Mouse (Mus musculus) ovary, postnatal 36 days (tissue): ENCODE data around the gene Plekha7.

Experiments
- DNase-seq: peaks from one replicate; pipeline ENCODE4 v3.0.0; 2022; ENCODE audit warnings: low spot score, mixed read lengths

Plekha7 gene

DNA sequence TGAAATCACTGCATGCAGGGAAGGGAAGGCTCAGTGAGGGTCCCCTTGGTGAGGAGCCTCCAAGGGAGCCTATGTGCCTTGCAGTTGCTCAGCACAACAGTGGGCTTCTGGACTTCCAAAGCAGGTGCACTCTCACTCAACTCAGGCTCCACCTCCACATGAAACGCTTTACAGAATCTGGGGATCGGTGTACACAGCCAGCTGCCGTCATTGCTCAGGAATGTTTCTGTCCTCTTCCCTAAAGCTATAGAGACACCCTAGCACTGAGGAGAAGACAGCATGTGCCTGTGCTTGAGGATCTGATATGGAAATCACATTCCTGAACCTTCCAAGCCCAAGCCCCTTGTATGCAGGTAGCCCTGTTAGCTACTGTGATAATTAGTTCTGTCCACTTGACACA, 120.7 kb downstream of the Plekha7 start:
- DNase-seq, result no peak

DNA sequence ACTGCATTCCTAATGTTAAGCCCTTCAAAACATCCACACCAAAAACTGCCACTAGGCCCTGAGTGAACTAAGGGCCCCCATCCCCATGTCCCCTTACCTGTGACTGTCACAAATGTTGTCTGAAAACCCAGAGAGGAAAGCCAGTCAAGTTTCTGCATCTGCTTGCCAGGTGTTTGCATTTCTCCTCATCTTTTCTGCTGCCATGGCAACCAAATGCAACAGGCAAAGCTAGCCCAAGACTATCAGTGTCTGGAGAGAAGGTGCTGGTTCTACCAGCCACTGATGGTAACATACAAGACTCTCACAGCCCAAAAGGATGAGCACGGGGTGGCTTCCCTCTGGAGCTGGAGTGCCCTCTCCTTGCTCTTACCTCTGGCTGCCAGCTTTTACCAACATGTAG, 121.3 kb downstream of the Plekha7 start:
- DNase-seq, result no peak

DNA sequence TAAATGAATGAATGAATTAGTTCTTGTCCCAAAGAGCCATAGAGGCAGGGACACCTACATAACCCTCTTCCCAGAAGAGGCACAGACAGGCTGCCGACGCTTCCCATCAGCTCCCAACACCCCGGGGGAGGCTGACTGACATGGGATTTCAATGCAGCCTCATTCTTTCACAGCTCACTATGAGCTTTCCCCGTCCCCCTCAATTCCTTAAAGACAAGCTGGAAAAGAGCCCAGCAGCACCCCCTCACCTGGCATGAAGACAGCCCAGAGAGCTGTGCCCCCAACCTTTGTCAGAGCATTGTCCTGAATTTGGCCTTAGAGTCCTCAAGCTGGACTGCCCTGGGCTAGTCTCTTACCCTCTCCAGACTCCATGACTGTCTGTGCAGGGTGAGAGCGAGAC, 122.0 kb downstream of the Plekha7 start:
- no peak for DNase-seq

DNA sequence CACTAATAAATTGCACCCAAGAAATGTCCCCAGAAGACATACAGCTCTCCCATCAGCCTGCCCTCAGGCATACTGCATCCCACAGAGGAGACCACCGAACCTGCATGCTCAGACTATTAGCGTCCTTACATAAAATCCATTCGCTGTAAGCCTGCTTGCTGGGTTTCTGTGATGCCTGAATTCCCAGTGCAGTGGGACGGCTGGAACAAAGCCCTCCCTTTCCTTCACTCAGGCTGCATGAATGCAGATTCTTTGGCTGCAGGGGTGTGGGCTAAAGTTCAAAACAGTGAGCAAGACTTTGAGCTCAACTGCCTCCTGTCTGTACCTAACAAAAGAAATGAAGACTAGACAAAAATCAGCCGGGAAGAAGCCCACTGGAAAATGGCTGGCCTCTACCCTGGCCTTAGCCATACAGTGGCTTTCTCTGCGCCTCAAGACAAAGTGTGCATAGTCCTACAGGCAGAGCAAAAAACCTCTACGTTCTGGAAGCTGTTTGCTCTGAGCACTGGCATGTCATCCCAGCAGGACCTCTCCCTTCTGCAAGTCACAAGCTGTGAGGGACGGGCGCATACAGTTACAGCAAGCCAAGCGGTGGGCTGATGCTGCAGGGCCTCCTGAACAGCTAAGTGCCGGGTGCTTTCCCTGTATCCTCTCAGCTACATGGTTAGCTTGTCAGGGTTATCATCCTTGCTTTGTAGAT, 123.7 kb downstream of the Plekha7 start:
- DNase-seq, result no peak

DNA sequence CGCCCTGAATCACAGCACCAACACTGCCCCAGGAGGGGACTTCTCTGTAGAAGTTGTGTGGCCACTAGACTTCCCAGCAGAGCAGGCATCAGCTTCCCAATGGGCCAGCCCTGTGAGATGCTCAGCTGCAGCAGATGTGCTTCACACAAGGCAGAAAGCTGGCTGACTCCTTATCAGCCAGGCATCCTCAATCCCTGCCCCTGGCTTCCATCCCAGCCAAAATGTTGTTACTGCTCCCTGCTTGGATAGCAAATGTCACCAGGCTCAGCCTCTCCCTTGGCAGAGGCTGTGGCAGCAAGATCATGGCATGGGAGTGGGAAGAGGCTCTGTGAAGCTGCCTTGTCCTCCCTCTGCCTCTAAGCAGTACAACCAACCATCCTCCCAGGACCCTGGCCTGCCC, 125.7 kb downstream of the Plekha7 start:
- no peak for DNase-seq

DNA sequence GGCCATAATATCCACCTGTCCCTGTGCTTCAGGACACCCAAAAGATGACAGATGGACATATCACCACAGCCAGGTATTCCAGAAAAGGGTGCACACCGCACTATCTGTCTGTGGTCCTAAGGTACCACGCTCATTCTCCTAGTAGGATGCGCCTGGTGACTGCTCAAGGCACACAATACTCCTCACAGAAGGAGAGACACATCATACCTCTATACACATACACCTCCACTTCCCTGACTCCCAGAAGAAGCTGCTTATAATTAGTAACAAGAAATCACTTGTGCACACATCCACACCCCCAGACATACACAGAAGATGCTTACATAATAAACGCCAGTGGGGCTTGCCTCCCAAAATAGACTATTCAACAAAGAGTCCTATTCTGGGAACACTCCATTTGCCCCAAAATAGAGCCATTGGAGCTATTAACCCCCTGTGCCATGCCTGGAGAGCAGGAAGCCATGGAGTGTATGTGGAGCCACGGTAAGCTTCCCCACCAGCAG, 126.7 kb downstream of the Plekha7 start:
- no peak for DNase-seq

DNA sequence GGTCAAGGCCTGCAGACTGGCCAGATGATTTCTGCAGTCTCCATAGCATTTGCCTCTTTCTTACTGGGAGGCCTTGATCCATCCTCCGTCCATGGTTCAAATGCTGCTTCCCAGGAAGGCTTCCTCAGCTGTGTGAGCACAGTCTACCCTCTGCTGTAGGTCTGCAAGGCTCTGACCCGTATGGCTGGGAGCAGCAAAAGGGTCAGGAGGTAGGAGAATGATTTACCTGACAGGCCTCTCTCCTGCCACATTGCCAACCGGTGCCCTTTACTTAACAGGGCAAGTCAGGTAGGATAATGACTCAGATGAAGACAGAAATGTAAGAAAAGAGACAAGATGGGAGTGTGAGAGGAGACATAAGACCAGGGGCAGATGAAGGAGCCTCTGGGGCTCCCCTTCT, 129.3 kb downstream of the Plekha7 start:
- DNase-seq, result no peak

DNA sequence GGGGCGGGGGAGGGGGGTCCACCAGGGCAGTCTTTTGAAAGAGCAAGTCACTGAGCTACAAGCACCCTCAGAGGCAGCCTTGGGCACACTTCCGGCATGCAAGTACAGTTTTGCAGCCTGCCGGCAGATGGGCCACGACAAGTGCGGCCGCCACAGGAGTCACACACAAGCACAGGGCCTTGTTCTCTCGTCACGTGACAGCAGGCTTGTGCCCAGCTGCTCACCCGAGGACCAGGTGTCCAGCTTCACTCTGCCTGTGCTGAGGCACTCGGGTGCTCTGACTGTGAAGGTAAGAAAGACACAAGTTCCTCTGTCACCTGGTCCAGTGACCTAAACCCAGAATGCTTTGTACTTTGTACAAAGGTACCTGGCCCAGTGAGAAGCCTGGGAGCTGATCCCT, 135.4 kb downstream of the Plekha7 start:
- DNase-seq, result no peak

DNA sequence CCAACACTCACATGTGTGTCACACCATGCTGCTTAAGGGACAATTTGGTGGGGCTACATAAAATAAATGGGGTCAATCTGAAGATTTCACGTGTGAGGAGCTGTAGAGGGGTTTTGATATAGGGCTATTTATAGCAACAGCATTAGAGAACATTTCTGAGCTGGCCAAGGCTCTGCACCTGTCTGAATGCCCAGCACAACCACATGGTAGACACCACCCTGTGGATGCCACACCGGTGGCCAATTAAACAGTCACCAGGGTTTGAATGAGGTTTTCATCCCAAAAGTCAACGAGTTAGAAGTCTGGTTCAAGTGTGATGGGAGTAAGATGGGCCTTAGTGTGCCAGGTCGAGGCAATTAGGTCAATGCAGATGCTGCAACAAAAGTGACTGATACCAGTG, 138.8 kb downstream of the Plekha7 start:
- no peak for DNase-seq

DNA sequence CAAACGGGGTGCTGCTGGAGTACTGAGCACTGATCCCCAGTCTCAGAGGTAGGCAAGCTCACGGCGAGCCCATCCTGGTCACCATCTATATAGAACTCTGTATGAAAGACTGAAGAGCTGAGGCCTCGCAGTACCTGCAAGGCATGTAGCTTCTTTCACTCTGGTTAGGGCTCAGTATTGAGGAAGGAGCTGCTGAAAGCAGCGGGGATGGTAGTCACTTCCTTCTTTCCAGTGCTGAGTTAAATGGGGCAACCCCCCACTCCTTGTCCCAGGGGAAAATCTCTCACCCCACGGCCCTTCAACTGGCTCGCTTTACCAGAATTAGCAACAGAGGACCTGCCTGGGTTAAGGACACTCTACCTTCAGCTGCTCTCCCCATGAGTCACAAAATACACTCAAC, 140.0 kb downstream of the Plekha7 start:
- DNase-seq, result no peak

DNA sequence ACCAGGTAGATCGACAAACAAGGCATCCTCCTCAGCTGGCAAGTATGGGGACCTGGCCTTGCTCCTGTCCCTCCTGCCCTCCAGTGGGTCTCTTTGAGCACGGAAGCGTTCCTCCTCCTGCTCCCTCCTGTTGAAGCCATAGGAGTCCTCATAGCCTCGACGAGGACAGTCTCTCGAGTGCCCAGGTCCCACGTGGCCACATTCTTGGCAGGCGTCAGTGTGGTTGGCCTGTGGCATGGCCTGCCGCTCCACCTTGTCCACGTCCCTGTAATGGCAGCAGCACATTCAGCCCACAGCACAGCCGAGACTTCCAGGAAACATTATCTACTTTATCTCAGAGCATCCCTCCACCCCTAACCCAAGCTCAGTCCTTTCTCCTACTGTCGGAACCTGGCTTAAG, 143.9 kb downstream of the Plekha7 start:
- no peak for DNase-seq

DNA sequence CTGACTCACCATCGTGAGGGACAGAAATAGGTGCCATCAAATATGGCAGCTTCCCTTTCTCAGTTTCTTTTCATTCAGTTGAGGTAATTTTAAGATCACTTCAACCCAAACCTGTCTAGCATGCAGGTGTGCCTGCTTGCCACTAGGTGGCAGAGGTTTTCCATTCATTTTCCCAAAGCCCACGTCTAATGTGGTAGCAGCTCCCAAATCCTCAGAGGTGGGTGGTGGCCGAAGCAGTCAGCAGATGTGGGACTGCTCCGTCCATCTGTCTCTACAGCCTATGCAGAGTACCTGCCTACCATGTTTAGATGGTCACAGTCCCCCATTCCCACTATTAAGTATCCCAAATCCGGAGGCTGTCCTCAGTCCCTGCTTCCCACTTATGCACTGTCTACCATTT, 146.6 kb downstream of the Plekha7 start:
- no peak for DNase-seq

DNA sequence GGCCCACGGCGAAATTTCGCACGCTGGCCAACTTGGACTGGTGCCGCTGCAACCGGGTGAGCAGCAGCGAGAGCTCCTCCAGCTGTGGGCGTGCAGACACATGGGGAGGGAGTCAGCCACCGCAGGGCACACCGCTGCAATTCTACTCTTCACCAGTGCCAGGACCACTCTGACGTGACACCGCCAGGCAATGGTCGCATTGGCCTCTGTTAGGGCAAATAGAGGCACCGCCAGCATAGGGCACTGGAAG, 151.4 kb downstream of the Plekha7 start:
- DNase-seq, result no peak

DNA sequence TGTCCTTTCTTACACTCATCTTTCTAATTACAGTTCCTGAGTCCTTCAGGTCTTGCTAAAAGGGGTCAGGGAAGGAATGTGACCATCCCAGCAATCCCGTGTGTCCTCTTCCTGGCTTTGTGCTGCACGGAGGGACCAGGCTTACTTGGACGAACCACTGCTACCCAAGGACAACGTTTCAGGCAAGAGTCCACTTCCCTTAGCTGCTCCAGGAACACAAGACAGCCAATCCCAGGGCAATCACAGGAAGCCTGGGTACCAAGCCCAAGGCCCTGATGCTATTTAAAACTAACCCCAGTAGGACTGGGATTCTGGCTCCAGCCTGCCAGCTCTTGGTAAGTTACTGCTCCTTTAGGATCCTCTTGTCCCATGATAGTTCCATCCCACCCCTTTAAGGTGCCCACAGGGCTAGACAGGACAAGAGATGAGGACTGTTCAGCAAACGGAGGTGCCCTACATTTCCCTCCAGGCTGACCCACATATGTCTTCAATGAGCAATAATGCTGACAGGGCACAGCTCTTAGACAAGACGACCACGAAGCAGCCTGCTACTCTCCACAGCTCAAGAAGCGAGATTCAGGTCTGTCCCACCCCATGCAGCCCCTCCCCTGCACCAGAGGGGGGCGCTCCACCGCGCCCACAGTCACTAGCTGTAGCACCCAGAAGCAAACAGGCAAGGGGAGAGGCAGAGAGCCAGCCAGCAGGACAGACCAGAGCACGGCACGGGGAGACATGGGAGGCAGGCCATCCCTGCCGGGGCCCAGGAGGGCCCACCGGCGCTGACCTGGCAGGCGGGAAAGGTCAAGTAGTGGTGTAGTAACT, 151.9 kb downstream of the Plekha7 start:
- no peak for DNase-seq

DNA sequence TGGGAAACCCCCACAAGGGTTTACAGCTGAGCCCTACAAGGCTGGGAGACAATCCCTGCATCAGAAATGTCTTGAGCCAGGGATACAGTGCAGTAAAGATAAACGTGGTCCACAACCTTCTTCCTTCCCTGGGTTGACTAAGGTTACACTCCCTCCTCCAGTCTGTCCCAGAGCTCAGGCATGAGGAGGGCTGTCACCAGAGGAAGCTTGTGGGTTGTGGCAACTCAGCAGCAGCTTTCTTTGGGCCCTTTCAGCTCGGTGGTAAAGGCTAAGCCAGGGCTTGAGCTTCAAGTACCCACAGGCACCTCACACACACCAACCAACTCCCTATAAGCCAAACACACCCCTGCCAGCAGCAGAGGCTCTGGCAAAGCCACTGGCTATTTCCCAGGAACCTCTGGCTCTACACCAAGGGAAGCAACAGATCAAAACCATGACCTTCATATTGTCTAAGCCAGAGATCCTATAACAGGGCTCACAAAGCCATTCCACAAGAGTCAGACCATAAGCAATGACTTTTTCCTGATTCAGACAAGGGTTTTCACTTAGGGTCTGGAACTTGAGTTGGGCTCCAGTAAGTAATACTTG, 154.3 kb downstream of the Plekha7 start:
- DNase-seq, result no peak

DNA sequence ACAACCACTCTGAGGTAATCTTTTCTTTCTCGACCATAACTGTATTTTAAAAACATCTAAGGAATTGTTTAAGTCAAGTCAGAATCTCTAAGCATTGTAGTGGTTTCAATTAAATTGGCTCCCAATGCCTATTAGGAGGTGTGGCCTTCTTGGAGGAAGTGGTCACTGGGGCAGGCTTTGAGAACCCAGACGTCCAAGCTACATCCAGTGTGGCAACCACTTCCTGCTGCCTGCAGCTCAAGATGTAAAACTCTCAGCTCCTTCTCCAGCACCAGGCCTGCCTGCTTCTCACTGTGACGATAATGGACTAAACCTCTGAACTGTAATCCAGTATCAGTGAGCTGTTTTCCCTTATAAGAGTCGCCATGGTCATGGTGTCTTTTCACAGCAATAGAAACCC, 158.6 kb downstream of the Plekha7 start:
- no peak for DNase-seq

DNA sequence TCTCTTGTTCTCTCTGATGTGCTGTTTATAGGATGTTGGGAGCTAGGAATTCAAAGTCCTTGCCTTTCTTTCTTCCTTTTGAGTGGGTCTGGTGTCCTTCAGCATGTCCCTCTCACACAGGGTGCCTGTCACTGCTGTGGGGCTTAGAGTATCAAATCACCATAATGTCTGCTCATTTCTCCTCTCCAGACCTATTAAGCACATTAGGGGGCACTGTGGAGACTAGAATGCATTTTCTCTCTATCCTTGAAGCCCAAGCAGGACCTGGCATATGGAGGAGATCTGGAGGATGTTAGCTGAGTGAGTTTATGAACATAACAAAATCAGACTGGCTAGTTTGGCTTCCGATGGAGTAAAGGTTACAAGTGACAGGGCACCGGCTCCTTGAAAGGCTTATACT, 161.1 kb downstream of the Plekha7 start:
- no peak for DNase-seq

DNA sequence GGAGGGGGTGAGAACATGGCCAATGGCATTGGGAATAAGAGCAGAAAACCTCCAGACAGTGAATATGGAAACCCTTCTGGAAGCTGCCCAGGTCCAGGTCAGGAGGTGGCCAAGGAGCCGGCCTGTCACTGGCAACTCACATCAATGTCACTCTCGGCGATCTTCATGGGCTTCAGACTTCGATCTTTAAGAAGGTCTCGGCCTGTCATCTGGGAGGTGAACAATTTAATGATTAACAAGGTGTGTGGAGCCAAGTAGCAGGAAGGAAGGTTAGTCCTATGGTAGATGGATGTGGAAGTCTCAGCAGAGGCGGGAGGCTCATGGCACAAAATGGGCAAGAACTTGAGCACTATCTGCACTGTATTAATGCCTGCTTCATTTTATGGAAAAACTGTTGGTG, 163.1 kb downstream of the Plekha7 start:
- DNase-seq, result no peak

DNA sequence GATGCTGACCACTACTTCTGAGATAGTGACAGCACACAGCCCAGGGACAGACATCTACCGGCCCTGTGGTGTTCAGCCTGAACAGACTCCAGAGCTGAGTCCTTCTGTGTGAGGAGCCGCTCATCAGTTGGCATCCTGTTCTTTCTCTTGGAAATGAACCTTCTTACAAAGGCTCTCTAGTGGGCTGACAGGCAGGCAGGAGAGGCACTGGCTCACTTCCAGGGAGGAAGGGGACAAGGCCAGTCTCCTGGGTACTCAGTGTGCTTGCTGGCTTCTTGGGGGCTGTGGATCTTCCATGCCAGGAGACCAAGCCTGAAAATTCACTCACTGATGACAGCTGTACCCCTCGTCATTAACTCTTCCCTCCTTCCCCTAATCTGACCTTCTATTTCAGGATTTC, 170.5 kb downstream of the Plekha7 start:
- DNase-seq, result no peak

DNA sequence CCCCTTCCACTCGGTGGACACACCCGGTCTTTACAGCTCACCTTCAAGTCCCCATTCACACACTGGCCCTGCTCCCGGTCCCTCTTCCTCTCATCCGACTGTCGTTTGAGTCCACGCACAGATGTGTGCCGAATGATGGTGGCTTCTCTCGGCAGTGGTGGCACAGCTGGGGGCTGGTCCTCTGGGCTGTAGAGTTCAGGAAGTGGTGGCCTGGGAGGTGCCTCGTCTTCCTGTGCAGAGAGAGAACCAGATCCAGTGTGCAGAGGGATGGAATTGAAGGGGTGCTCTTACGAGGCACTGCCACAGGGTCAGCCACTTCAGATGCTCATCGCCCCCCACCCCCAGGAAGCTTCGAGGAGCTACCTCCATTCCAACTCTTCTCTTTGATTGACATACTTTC, 171.0 kb downstream of the Plekha7 start:
- no peak for DNase-seq

DNA sequence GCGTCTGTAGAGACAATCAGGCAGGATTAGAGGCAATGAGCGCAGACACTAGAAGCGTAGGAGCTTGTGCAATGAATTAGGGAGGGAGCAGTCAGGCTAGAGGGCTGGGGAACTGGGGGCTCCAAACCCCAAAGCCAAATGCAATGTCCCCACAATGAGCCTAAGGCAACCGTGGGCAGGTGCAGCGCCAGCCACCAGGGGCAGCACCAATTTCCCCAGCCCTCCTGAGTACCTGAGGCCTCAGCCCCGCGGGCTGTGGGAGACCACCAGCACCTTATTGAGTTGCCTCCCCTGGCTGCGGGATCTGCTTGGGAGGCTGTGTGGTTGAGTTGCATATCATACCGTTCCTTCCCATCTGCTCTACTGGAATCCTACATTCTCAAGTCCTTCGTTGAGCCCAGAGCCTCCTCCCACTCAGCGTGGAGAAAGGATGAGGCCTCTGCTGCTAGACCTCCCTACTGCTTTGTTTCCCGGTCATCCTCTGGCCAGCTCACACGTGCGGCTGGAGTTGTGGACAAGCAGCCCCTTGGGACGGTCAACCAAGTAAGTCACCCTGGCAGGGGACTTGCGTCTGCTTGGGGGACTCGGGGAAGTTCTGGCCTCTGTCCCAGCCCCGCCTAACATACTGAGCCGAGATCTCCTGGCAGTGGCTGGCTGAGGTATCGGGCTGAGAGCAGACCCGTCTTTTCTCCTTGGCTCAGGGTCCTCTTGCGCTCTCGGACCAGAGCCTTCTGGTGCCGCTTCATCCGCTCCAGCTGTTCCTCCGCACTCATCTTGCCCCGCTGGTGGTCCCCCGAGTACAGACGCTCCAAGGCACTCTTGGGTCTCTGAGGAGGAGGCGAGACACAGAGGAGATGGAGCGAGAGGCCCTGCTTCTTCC, 173.5 kb downstream of the Plekha7 start:
- DNase-seq, result no peak

DNA sequence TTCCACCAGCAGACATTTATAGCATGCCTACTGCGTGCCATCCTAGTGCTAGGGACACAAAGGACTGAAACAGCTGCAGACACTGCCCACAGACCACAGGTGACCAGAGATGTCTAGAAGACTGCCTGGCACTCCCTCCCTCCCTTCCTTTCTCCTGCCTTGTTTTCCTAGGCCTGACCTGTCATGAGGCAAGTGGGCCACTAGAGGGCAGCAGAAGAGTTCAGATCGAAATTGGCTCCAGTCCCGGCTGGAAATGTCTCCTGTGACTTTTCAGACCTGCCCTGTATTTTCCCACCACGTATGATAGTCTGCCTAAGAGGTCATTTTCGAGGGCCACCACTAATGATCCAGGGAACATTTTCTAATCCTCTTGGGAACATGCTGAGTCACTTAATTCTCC, 176.1 kb downstream of the Plekha7 start:
- DNase-seq, result peak; percentile 70

DNA sequence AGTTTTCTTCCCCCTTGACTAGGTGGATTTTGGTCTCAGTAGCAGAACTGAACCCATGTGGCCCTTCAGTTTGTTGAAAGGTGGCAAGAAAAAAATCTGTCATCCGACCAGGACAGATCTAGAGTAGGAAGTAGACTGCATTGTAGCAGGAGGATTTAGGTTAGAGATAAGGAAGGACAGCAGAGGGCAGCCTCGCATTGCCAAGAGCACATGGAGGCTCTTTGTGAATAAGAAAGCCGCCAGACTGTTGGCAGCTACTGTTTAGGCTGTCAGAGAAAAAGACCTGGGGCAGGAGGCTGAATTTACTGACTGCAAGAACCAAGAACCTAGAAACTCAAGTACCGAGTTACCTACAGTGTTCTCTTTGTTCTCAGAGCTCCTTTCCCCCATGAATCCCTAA, 176.8 kb downstream of the Plekha7 start:
- DNase-seq, result no peak
